Mouse (Mus musculus): ENCODE results near the gene Vmn1r101. TPM values are rescaled to one million over a fixed set of nuclear protein-coding genes. Genes with fewer than 3 reads are reported as not detected.
"Not testable (repeated sequence)": the region's sequence is repeated elsewhere in the genome, so short reads cannot be mapped to it uniquely, and the experiment has no call there.

Gene Vmn1r101
- polyA plus RNA-seq (2015; fragmentation: Nextera tagmentation; extraction: Ambion mirVana): not detected in 2 replicates

DNA sequence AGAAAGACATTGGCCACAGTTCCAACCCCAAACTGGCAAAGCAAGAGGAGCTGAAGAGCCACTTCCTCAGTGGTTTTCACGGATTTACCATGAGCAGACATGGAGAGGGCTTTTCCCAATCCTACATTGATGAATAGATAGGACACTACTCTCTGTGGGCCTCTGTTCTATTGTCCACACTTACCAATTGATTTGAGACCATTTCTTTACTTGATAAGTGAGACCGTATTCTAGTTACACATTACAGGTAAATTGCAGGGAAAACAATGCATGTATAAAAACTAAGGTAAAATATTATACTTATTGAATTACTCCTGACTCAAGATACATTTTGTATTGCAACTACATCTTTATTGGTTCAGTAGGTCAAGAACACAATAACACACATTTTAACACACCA lies at the start of gene Vmn1r101:
Vmn1r101 (minus strand) TSS at position 101 of the 400 bp plus-strand sequence.
- not testable (repeated sequence) for ATAC-seq (ENCODE audit: insufficient number of reproducible peaks, low FRiP score, low TSS enrichment, low read depth)
- no CpG with 5 or more reads among the region's 2 CpGs for WGBS

GRCm38 (mm10) chr7:20474825-20475224 lies 32.4 kb upstream of the Vmn1r101 start, which contains the start of gene Gm10670:
Gm10670 (minus strand) TSS chr7:20474925.
- WGBS: no CpG with 5 or more reads among the region's 5 CpGs
- not testable (repeated sequence) for ATAC-seq (ENCODE audit: insufficient number of reproducible peaks, low FRiP score, low TSS enrichment, low read depth)

More for the DNA sequence above, at the start of gene Vmn1r101:
- H3K4me2 ChIP-seq, H3K27ac ChIP-seq, H3K4me3 ChIP-seq, H3K36me3 ChIP-seq, H3K27me3 ChIP-seq, H3K9ac ChIP-seq, H3K4me1 ChIP-seq, H3K9me3 ChIP-seq: not testable (repeated sequence)

DNA sequence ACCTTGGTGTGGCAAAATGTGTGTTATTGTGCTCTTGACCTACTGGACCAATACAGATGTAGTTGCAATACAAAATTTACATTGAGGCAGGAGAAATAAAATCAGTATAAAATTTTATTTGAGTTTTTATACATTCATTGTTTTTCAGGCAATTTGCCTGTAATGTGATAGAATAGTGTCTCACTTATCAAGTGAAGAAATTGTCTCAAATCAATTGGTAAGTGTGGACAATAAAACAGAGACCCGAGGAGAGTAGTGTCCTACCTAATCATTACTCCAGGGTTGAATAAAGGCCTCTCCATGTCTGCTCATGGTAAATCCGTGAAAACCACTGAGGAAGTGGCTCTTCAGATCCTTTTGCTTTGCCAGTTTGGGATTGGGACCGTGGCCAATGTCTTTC lies 24.8 kb downstream of the Vmn1r101 start, which contains the start of gene Vmn1r100:
Vmn1r100 (plus strand) TSS at position 301 of the 400 bp plus-strand sequence.
- not testable (repeated sequence) for H3K27ac ChIP-seq; H3K27me3 ChIP-seq; ATAC-seq (ENCODE audit: insufficient number of reproducible peaks, low FRiP score, low TSS enrichment, low read depth); H3K4me3 ChIP-seq; H3K9ac ChIP-seq; H3K36me3 ChIP-seq; H3K4me1 ChIP-seq; H3K9me3 ChIP-seq; H3K4me2 ChIP-seq
- WGBS: no CpG with 5 or more reads among the region's 3 CpGs

More at GRCm38 (mm10) chr7:20474825-20475224, 32.4 kb upstream of the Vmn1r101 start, which contains the start of gene Gm10670:
- H3K4me3 ChIP-seq, H3K9me3 ChIP-seq, H3K4me2 ChIP-seq, H3K27me3 ChIP-seq, H3K9ac ChIP-seq, H3K36me3 ChIP-seq, H3K27ac ChIP-seq, H3K4me1 ChIP-seq: not testable (repeated sequence)

Other genes starting within 250 kb of the Vmn1r101 start
- not detected in 2 replicates for gene Vmn1r95, start 248.9 kb downstream of the Vmn1r101 start, polyA plus RNA-seq (2015; fragmentation: Nextera tagmentation; extraction: Ambion mirVana)
- gene Gm6164, start 237.0 kb downstream of the Vmn1r101 start, polyA plus RNA-seq (2015; fragmentation: Nextera tagmentation; extraction: Ambion mirVana): not detected in 2 replicates
- gene Gm4498, start 208.8 kb downstream of the Vmn1r101 start, polyA plus RNA-seq (2015; fragmentation: Nextera tagmentation; extraction: Ambion mirVana): not detected in 2 replicates
- not detected in 2 replicates for gene Gm5890, start 179.8 kb downstream of the Vmn1r101 start, polyA plus RNA-seq (2015; fragmentation: Nextera tagmentation; extraction: Ambion mirVana)
- not detected in 2 replicates for gene Gm4133, start 108.5 kb downstream of the Vmn1r101 start, polyA plus RNA-seq (2015; fragmentation: Nextera tagmentation; extraction: Ambion mirVana)
- not detected in 2 replicates for gene Gm5728, start 67.2 kb downstream of the Vmn1r101 start, polyA plus RNA-seq (2015; fragmentation: Nextera tagmentation; extraction: Ambion mirVana)
- gene Vmn1r100, start 24.7 kb downstream of the Vmn1r101 start, polyA plus RNA-seq (2015; fragmentation: Nextera tagmentation; extraction: Ambion mirVana): not detected in 2 replicates
- gene Gm10670, start 32.3 kb upstream of the Vmn1r101 start, polyA plus RNA-seq (2015; fragmentation: Nextera tagmentation; extraction: Ambion mirVana): not detected in 2 replicates
- not detected in 2 replicates for gene Vmn1r103, start 67.9 kb upstream of the Vmn1r101 start, polyA plus RNA-seq (2015; fragmentation: Nextera tagmentation; extraction: Ambion mirVana)
- gene Vmn1r104, start 91.2 kb upstream of the Vmn1r101 start, polyA plus RNA-seq (2015; fragmentation: Nextera tagmentation; extraction: Ambion mirVana): not detected in 2 replicates
- gene Gm5726, start 103.2 kb upstream of the Vmn1r101 start, polyA plus RNA-seq (2015; fragmentation: Nextera tagmentation; extraction: Ambion mirVana): not detected in 2 replicates
- not detected in 2 replicates for gene Gm4141, start 133.6 kb upstream of the Vmn1r101 start, polyA plus RNA-seq (2015; fragmentation: Nextera tagmentation; extraction: Ambion mirVana)
- not detected in 2 replicates for gene Gm4513, start 156.4 kb upstream of the Vmn1r101 start, polyA plus RNA-seq (2015; fragmentation: Nextera tagmentation; extraction: Ambion mirVana)
- not detected in 2 replicates for gene Vmn1r107, start 226.3 kb upstream of the Vmn1r101 start, polyA plus RNA-seq (2015; fragmentation: Nextera tagmentation; extraction: Ambion mirVana)